Mouse (Mus musculus): ENCODE data around the gene Tenm2. TPM values are rescaled to one million over a fixed set of nuclear protein-coding genes. Genes with fewer than 3 reads are reported as not detected.

Tenm2 gene
- polyA plus RNA-seq, 1 experiment from 2014 or later, result 77.0 TPM

DNA sequence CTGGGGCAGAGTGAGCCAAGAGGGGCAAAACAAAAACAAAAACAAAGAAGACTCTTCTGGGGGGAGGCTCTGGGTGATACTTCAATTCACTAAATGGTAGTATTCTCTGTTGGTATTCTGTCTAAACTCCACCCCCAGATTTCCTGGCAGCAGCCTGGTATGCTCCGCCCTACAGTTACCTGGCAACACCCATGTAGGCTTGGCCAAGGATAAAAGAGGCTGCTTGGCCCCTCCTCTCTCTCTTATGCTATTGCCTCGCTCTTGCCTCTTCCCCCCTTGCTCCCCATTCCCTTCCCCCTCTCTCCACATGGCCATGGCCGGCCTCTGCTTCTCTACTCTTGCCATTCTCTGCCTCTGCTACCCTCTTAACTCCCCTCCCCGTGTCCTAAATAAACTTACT lies 687.6 kb downstream of the Tenm2 start:
- no peak overlapping the region for H3K4me3 ChIP-seq (ENCODE audit: low read depth, low read length)
- no peak overlapping the region for H3K4me2 ChIP-seq (ENCODE audit: low read length)
- H3K36me3 ChIP-seq (ENCODE audit: control insufficient read depth, insufficient read depth, low read length), result no peaks in the 10 kb centered on the region
- 82% methylated on average over 4 of the region's 4 CpGs for WGBS
- H3K27me3 ChIP-seq (ENCODE audit: control insufficient read depth, insufficient read depth, low read depth, low read length), result no peaks in the 10 kb centered on the region
- no peak overlapping the region for H3K27ac ChIP-seq (ENCODE audit: low read length)
- no peaks in the 10 kb centered on the region for H3K9me3 ChIP-seq (replicated peaks; ENCODE audit: control insufficient read depth, low read length, poor library complexity, severe bottlenecking)
- H3K4me1 ChIP-seq (ENCODE audit: control insufficient read depth, insufficient read depth, low read length), result peaks cover 21% of the 10 kb centered on the region
- ATAC-seq, result 0 out of 2 replicates have a peak, but pooled peaks have one; percentile 34
- no peak overlapping the region for H3K9ac ChIP-seq (ENCODE audit: low read depth, low read length)

- Histone ChIP-seq H3K4me1 (ENCODE audit: control insufficient read depth, insufficient read depth, low read length) (peaks cover 3% of the 10 kb centered on the region; the same call in 1 of the 2 replicates), H3K27me3 (ENCODE audit: control insufficient read depth, insufficient read depth, low read depth, low read length) (no peaks in the 10 kb centered on the region), H3K9ac (ENCODE audit: low read depth, low read length) (no peak overlapping the region), H3K27ac (ENCODE audit: low read length) (no peak overlapping the region), H3K4me2 (ENCODE audit: low read length) (no peak overlapping the region), H3K36me3 (ENCODE audit: control insufficient read depth, insufficient read depth, low read length) (no peaks in the 10 kb centered on the region), H3K4me3 (ENCODE audit: low read depth, low read length) (no peak overlapping the region), H3K9me3 (replicated peaks; ENCODE audit: control insufficient read depth, low read length, poor library complexity, severe bottlenecking) (no peaks in the 10 kb centered on the region)
- ATAC-seq, result no peak
- 87% methylated on average over 4 of the region's 4 CpGs for WGBS
Observed at GRCm38 (mm10) chr11:36538144-36538543, 697.6 kb downstream of the Tenm2 start.

- Histone ChIP-seq H3K27me3 (ENCODE audit: control insufficient read depth, insufficient read depth, low read depth, low read length) (no peaks in the 10 kb centered on the region), H3K27ac (ENCODE audit: low read length) (no peak overlapping the region), H3K4me1 (ENCODE audit: control insufficient read depth, insufficient read depth, low read length) (peaks cover 3% of the 10 kb centered on the region; the same call in 1 of the 2 replicates), H3K4me3 (ENCODE audit: low read depth, low read length) (no peak overlapping the region), H3K36me3 (ENCODE audit: control insufficient read depth, insufficient read depth, low read length) (no peaks in the 10 kb centered on the region), H3K4me2 (ENCODE audit: low read length) (no peak overlapping the region), H3K9ac (ENCODE audit: low read depth, low read length) (no peak overlapping the region), H3K9me3 (replicated peaks; ENCODE audit: control insufficient read depth, low read length, poor library complexity, severe bottlenecking) (no peaks in the 10 kb centered on the region)
- ATAC-seq, result no peak
- 90% methylated on average over 9 of the region's 9 CpGs for whole genome bisulfite sequencing
Observed at GRCm38 (mm10) chr11:36537573-36538133, 698.1 kb downstream of the Tenm2 start.

GRCm38 (mm10) chr11:36535591-36535990 lies 700.2 kb downstream of the Tenm2 start:
- H3K9me3 ChIP-seq (replicated peaks; ENCODE audit: control insufficient read depth, low read length, poor library complexity, severe bottlenecking), result no peaks in the 10 kb centered on the region
- no peaks in the 10 kb centered on the region for H3K36me3 ChIP-seq (ENCODE audit: control insufficient read depth, insufficient read depth, low read length)
- H3K27me3 ChIP-seq (ENCODE audit: control insufficient read depth, insufficient read depth, low read depth, low read length), result no peaks in the 10 kb centered on the region
- H3K27ac ChIP-seq (ENCODE audit: low read length), result no peak overlapping the region
- no peak overlapping the region for H3K9ac ChIP-seq (ENCODE audit: low read depth, low read length)
- 89% methylated on average over 3 of the region's 3 CpGs for WGBS
- H3K4me1 ChIP-seq (ENCODE audit: control insufficient read depth, insufficient read depth, low read length), result peaks cover 3% of the 10 kb centered on the region; the same call in 1 of the 2 replicates
- no peak overlapping the region for H3K4me3 ChIP-seq (ENCODE audit: low read depth, low read length)
- ATAC-seq, result no peak
- H3K4me2 ChIP-seq (ENCODE audit: low read length), result no peak overlapping the region

DNA sequence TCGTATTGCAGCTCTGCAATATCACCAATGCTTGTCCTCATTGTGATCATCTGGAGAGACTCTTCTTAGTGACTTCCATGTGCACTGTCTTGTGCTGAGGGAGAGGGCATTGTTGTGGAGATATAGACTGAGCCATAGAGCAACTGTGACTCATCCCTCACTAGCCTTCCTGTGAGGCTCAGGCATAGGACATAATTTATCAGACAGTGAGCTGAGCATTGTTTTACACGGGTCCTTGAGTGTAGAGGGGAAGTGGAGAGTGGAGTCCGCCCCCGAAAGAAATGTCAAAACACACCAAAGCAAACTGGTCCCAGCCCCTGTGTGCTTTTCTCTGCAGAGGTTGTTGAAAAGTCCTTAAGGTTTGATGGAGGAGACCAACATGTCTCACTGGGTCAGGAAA lies 704.1 kb downstream of the Tenm2 start:
- WGBS, result 90% methylated on average over 4 of the region's 4 CpGs
- Histone ChIP-seq H3K27me3 (ENCODE audit: control insufficient read depth, insufficient read depth, low read depth, low read length) (no peaks in the 10 kb centered on the region), H3K9me3 (replicated peaks; ENCODE audit: control insufficient read depth, low read length, poor library complexity, severe bottlenecking) (no peaks in the 10 kb centered on the region), H3K4me3 (ENCODE audit: low read depth, low read length) (no peak overlapping the region), H3K9ac (ENCODE audit: low read depth, low read length) (no peak overlapping the region), H3K27ac (ENCODE audit: low read length) (no peak overlapping the region), H3K4me1 (ENCODE audit: control insufficient read depth, insufficient read depth, low read length) (peaks cover 7% of the 10 kb centered on the region), H3K36me3 (ENCODE audit: control insufficient read depth, insufficient read depth, low read length) (no peaks in the 10 kb centered on the region), H3K4me2 (ENCODE audit: low read length) (no peak overlapping the region)
- ATAC-seq, result no peak

- H3K4me1 ChIP-seq (ENCODE audit: control insufficient read depth, insufficient read depth, low read length), result peaks cover 7% of the 10 kb centered on the region
- H3K27ac ChIP-seq (ENCODE audit: low read length), result no peak overlapping the region
- ATAC-seq, result no peak
- no peaks in the 10 kb centered on the region for H3K27me3 ChIP-seq (ENCODE audit: control insufficient read depth, insufficient read depth, low read depth, low read length)
- H3K36me3 ChIP-seq (ENCODE audit: control insufficient read depth, insufficient read depth, low read length), result no peaks in the 10 kb centered on the region
- H3K9ac ChIP-seq (ENCODE audit: low read depth, low read length), result no peak overlapping the region
- no peaks in the 10 kb centered on the region for H3K9me3 ChIP-seq (replicated peaks; ENCODE audit: control insufficient read depth, low read length, poor library complexity, severe bottlenecking)
- H3K4me2 ChIP-seq (ENCODE audit: low read length), result no peak overlapping the region
- WGBS, result 60% methylated on average over 4 of the region's 4 CpGs
- no peak overlapping the region for H3K4me3 ChIP-seq (ENCODE audit: low read depth, low read length)
Observed at GRCm38 (mm10) chr11:36527509-36527908, 708.3 kb downstream of the Tenm2 start.

GRCm38 (mm10) chr11:36526381-36526780 lies 709.4 kb downstream of the Tenm2 start:
- H3K4me1 ChIP-seq (ENCODE audit: control insufficient read depth, insufficient read depth, low read length), result peaks cover 7% of the 10 kb centered on the region
- no peak overlapping the region for H3K4me2 ChIP-seq (ENCODE audit: low read length)
- H3K4me3 ChIP-seq (ENCODE audit: low read depth, low read length), result no peak overlapping the region
- H3K36me3 ChIP-seq (ENCODE audit: control insufficient read depth, insufficient read depth, low read length), result no peaks in the 10 kb centered on the region
- no peaks in the 10 kb centered on the region for H3K9me3 ChIP-seq (replicated peaks; ENCODE audit: control insufficient read depth, low read length, poor library complexity, severe bottlenecking)
- peak; percentile 43; the same call in 1 of the 2 replicates for ATAC-seq
- H3K27me3 ChIP-seq (ENCODE audit: control insufficient read depth, insufficient read depth, low read depth, low read length), result no peaks in the 10 kb centered on the region
- 14% methylated on average over 8 of the region's 8 CpGs for WGBS
- no peak overlapping the region for H3K9ac ChIP-seq (ENCODE audit: low read depth, low read length)
- H3K27ac ChIP-seq (ENCODE audit: low read length), result no peak overlapping the region

GRCm38 (mm10) chr11:36512468-36512867 lies 723.3 kb downstream of the Tenm2 start:
- Histone ChIP-seq H3K27me3 (ENCODE audit: control insufficient read depth, insufficient read depth, low read depth, low read length) (no peaks in the 10 kb centered on the region), H3K4me2 (ENCODE audit: low read length) (no peak overlapping the region), H3K9me3 (replicated peaks; ENCODE audit: control insufficient read depth, low read length, poor library complexity, severe bottlenecking) (no peaks in the 10 kb centered on the region; the same call in 1 of the 2 replicates), H3K36me3 (ENCODE audit: control insufficient read depth, insufficient read depth, low read length) (no peaks in the 10 kb centered on the region), H3K9ac (ENCODE audit: low read depth, low read length) (no peak overlapping the region), H3K4me3 (ENCODE audit: low read depth, low read length) (no peak overlapping the region), H3K27ac (ENCODE audit: low read length) (peak overlapping the region; percentile 1; the same call in 1 of the 2 replicates), H3K4me1 (ENCODE audit: control insufficient read depth, insufficient read depth, low read length) (peaks cover 28% of the 10 kb centered on the region)
- 32% methylated on average over 7 of the region's 7 CpGs for WGBS
- peak; percentile 69; the same call in 1 of the 2 replicates for ATAC-seq

- WGBS, result 50% methylated on average over 7 of the region's 7 CpGs
- Histone ChIP-seq H3K4me3 (ENCODE audit: low read depth, low read length) (no peak overlapping the region), H3K9me3 (replicated peaks; ENCODE audit: control insufficient read depth, low read length, poor library complexity, severe bottlenecking) (no peaks in the 10 kb centered on the region; the same call in 1 of the 2 replicates), H3K4me2 (ENCODE audit: low read length) (no peak overlapping the region), H3K4me1 (ENCODE audit: control insufficient read depth, insufficient read depth, low read length) (peaks cover 26% of the 10 kb centered on the region), H3K36me3 (ENCODE audit: control insufficient read depth, insufficient read depth, low read length) (no peaks in the 10 kb centered on the region), H3K9ac (ENCODE audit: low read depth, low read length) (no peak overlapping the region), H3K27me3 (ENCODE audit: control insufficient read depth, insufficient read depth, low read depth, low read length) (no peaks in the 10 kb centered on the region), H3K27ac (ENCODE audit: low read length) (peak overlapping the region; percentile 56)
- no peak for ATAC-seq
Observed at GRCm38 (mm10) chr11:36508312-36508711, 727.5 kb downstream of the Tenm2 start.
